Mouse (Mus musculus) cerebellum, adult 11-12 months (tissue): ENCODE results near the gene Ddx39.

Source experiments
- DNase-seq: peaks from one replicate; pipeline ENCODE4 v3.0.0; 2022

The Ddx39 gene

GRCm38 (mm10) chr8:83771791-83772190 lies 56.8 kb downstream of the Ddx39 start:
- no peak for DNase-seq

- DNase-seq, result peak; percentile 44
These were observed 57.9 kb downstream of the Ddx39 start for GRCm38 (mm10) chr8:83772701-83773451.

- DNase-seq, result no peak
These were observed 58.5 kb downstream of the Ddx39 start for GRCm38 (mm10) chr8:83773452-83773846.

- no peak for DNase-seq
These were observed 59.2 kb downstream of the Ddx39 start for GRCm38 (mm10) chr8:83774221-83774620.
